Comparison of ENCODE assay signal across 8 mouse cellular contexts in the genomic region with DNA sequence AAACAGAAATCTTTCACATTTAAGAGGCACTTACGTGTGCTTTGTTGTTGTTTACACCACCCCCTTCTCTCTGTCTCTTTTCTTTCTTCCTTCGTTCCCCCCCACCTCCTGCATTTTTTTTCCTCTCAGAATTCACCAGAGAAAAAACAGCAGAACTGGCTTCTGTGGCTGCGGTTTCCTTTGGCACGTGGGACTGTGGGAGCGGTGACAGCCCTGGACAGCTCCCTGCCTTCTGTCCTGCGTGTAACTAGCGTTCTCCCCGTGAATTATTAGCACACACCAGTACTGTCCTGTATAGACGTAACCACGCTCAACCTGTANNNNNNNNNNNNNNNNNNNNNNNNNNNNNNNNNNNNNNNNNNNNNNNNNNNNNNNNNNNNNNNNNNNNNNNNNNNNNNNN.
DNase-seq lines count a peak whose midpoint lies in the region; ATAC-seq lines count a peak whose summit lies in the region.

No protein-coding gene starts in this region.

- WGBS in forebrain, embryonic 10.5 days, result 55% methylated on average over 10 of the region's 10 CpGs
- 56% methylated on average over 10 of the region's 10 CpGs for WGBS in limb, embryonic 10.5 days
- WGBS in stomach, embryonic 15.5 days, result 24% methylated on average over 10 of the region's 10 CpGs
- WGBS in liver, embryonic 11.5 days, result 47% methylated on average over 10 of the region's 10 CpGs

- no peaks in the 10 kb centered on the region for H3K36me3 ChIP-seq in forebrain, embryonic 10.5 days (replicated peaks)
- no peaks in the 10 kb centered on the region for H3K36me3 ChIP-seq in limb, embryonic 10.5 days
- no peaks in the 10 kb centered on the region for H3K36me3 ChIP-seq in stomach, embryonic 15.5 days
- no peaks in the 10 kb centered on the region for H3K36me3 ChIP-seq in liver, embryonic 11.5 days (ENCODE audit: control insufficient read depth, insufficient read depth, low read length)

- H3K9ac ChIP-seq in stomach, embryonic 15.5 days, result no peak overlapping the region
- H3K9ac ChIP-seq in liver, embryonic 11.5 days (ENCODE audit: low read depth, low read length), result no peak overlapping the region

- H3K27ac ChIP-seq in forebrain, embryonic 10.5 days, result 0 out of 2 replicates have a peak overlapping the region, but pooled peaks have one; percentile 44
- H3K27ac ChIP-seq in limb, embryonic 10.5 days, result 0 out of 2 replicates have a peak overlapping the region, but pooled peaks have one; percentile 30
- no peak overlapping the region for H3K27ac ChIP-seq in stomach, embryonic 15.5 days
- H3K27ac ChIP-seq in liver, embryonic 11.5 days (ENCODE audit: low read depth, low read length), result no peak overlapping the region

- H3K27me3 ChIP-seq in forebrain, embryonic 10.5 days (ENCODE audit: poor library complexity, severe bottlenecking), result no peaks in the 10 kb centered on the region; the same call in 1 of the 2 replicates
- peaks cover 17% of the 10 kb centered on the region; the same call in 1 of the 2 replicates for H3K27me3 ChIP-seq in limb, embryonic 10.5 days (ENCODE audit: low read depth, poor library complexity, severe bottlenecking)
- H3K27me3 ChIP-seq in stomach, embryonic 15.5 days (replicated peaks), result no peaks in the 10 kb centered on the region
- H3K27me3 ChIP-seq in liver, embryonic 11.5 days (replicated peaks; ENCODE audit: control insufficient read depth, insufficient read depth, low read length), result no peaks in the 10 kb centered on the region

- no peaks in the 10 kb centered on the region for H3K9me3 ChIP-seq in forebrain, embryonic 10.5 days
- no peaks in the 10 kb centered on the region for H3K9me3 ChIP-seq in limb, embryonic 10.5 days (replicated peaks)
- H3K9me3 ChIP-seq in stomach, embryonic 15.5 days, result no peaks in the 10 kb centered on the region
- H3K9me3 ChIP-seq in liver, embryonic 11.5 days (ENCODE audit: control insufficient read depth, low read length), result no peaks in the 10 kb centered on the region

- peak; percentile 5 for DNase-seq in CD4-positive, CD25-positive, alpha-beta regulatory T cell, adult 2 months (ENCODE audit: low read depth, low spot score)
- DNase-seq in kidney, postnatal 14 days, result peak; percentile 7
- no peak for DNase-seq in kidney, adult 9 months
- no peak for DNase-seq in forebrain, embryonic 10.5 days (ENCODE audit: extremely low spot score, low spot score)
- no peak for DNase-seq in limb, embryonic 10.5 days (ENCODE audit: low spot score)
- DNase-seq in liver, embryonic 11.5 days (ENCODE audit: low spot score), result no peak

- no peak for ATAC-seq in CD4-positive, CD25-positive, alpha-beta regulatory T cell, adult 4 months
- no peak for ATAC-seq in stomach, embryonic 15.5 days (ENCODE audit: insufficient read depth, low FRiP score, low read depth)
- ATAC-seq in liver, embryonic 11.5 days (replicated peaks; ENCODE audit: low FRiP score), result no peak

- peak overlapping the region; percentile 19; the same call in 1 of the 2 replicates for H3K4me3 ChIP-seq in forebrain, embryonic 10.5 days
- H3K4me3 ChIP-seq in limb, embryonic 10.5 days, result peak overlapping the region; percentile 11; the same call in 1 of the 2 replicates
- H3K4me3 ChIP-seq in stomach, embryonic 15.5 days (replicated peaks), result no peak overlapping the region
- H3K4me3 ChIP-seq in liver, embryonic 11.5 days (ENCODE audit: low read depth, low read length), result no peak overlapping the region

- H3K4me2 ChIP-seq in stomach, embryonic 15.5 days, result peak overlapping the region; percentile 25; the same call in 1 of the 2 replicates
- H3K4me2 ChIP-seq in liver, embryonic 11.5 days, result no peak overlapping the region

- H3K4me1 ChIP-seq in forebrain, embryonic 10.5 days, result peaks cover 19% of the 10 kb centered on the region
- peaks cover 16% of the 10 kb centered on the region for H3K4me1 ChIP-seq in limb, embryonic 10.5 days
- H3K4me1 ChIP-seq in stomach, embryonic 15.5 days, result no peaks in the 10 kb centered on the region
- H3K4me1 ChIP-seq in liver, embryonic 11.5 days (replicated peaks; ENCODE audit: control insufficient read depth, insufficient read depth, low read length), result no peaks in the 10 kb centered on the region

Comparison
In these comparisons a context has a peak if more than half of its experiments do, and no peak if none do; other contexts are left out.
1. DNase-seq: peak in CD4-positive, CD25-positive, alpha-beta regulatory T cell, adult 2 months (single experiment) and kidney, postnatal 14 days (single experiment); none in kidney, adult 9 months (single experiment), forebrain, embryonic 10.5 days (single experiment), limb, embryonic 10.5 days (single experiment) and liver, embryonic 11.5 days (single experiment).
2. H3K27ac ChIP-seq: peak in forebrain, embryonic 10.5 days (single experiment) and limb, embryonic 10.5 days (single experiment); none in stomach, embryonic 15.5 days (single experiment) and liver, embryonic 11.5 days (single experiment).
3. H3K4me3 ChIP-seq: peak in forebrain, embryonic 10.5 days (single experiment) and limb, embryonic 10.5 days (single experiment); none in stomach, embryonic 15.5 days (single experiment) and liver, embryonic 11.5 days (single experiment).